Mouse (Mus musculus): ENCODE data around the gene Cbx4. TPM values are rescaled to one million over a fixed set of nuclear protein-coding genes. Genes with fewer than 3 reads are reported as not detected.

Cbx4 gene
- polyA plus RNA-seq, 1 experiment from 2014 or later = 15.2 TPM

DNA sequence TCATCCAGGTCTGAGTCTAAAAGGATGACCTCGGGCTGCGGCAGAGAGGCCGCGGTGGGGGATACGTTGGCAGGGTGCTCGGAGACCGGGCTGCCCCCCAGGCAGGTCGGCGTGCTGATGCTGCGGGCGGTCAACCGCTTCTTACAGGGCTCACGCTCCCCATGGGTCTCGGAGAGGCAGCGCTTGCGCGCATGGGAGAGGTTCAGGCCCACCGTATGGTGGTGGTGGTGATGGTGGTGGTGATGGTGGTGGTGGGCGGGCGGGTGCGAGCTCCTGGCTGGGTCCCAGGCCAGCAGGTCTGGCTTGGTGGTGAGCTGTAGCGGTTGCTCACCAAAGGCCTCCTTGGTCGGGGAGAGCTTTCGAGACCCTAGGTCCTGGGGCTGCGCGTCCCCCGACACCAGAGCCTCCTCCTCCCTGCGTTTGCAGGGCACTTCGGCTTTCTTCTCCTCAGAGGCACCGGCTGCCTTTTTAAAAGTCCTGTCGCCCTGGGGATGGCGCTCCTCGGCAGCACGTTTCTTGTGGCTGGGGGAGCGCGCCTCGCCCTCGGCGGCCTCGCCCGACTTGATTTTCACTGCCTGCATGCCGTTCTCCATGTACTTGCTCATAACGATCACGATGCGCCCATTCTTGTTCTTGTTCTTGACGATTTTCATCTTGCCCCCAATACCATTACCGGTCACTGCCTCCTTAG is 4.7 kb downstream of the Cbx4 start:
- 13% methylated on average over 43 of the region's 47 CpGs for WGBS
- peak overlapping the region; percentile 20 for H3K4me3 ChIP-seq
- H3K9ac ChIP-seq (replicated peaks) = peak overlapping the region; percentile 17; the same call in 1 of the 2 replicates
- peaks cover 72% of the 10 kb centered on the region for H3K4me1 ChIP-seq
- H3K27me3 ChIP-seq = peaks cover 48% of the 10 kb centered on the region
- no peak overlapping the region for H3K27ac ChIP-seq (replicated peaks)
- no peaks in the 10 kb centered on the region for H3K9me3 ChIP-seq
- H3K36me3 ChIP-seq = peaks cover 10% of the 10 kb centered on the region
- no peak for ATAC-seq (ENCODE audit: low FRiP score, low read depth)
- peak overlapping the region; percentile 29 for H3K4me2 ChIP-seq (replicated peaks)

GRCm38 (mm10) chr11:119080461-119081147 is 5.4 kb downstream of the Cbx4 start:
- Histone ChIP-seq H3K4me2 (replicated peaks) (peak overlapping the region; percentile 29), H3K27ac (replicated peaks) (no peak overlapping the region), H3K9me3 (no peaks in the 10 kb centered on the region), H3K27me3 (peaks cover 53% of the 10 kb centered on the region), H3K4me1 (peaks cover 72% of the 10 kb centered on the region), H3K36me3 (peaks cover 10% of the 10 kb centered on the region), H3K4me3 (peak overlapping the region; percentile 20), H3K9ac (replicated peaks) (peak overlapping the region; percentile 17; the same call in 1 of the 2 replicates)
- ATAC-seq (ENCODE audit: low FRiP score, low read depth) = no peak
- WGBS = 20% methylated on average over 33 of the region's 33 CpGs

DNA sequence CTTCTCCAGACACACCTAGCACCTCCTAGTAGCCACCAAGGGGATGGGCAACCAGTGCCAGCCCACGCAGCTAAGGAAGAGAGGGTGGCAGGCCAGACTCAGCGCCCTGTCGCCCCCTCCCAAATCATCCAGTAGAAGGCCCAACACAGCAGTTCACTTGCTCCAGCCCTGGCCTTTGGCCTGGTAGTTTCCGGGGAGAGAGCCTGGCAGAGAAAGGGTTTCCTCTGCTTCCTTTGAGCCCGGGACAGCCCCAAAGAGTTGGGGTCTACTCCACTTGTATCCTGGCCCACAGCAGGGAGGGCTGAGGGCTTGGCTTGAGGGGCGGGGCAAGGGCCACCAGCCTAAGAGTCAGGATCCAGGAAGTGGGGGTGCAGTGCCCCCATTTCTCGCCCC is 6.6 kb downstream of the Cbx4 start:
- H3K9ac ChIP-seq (replicated peaks) = peak overlapping the region; percentile 39
- peaks cover 10% of the 10 kb centered on the region for H3K36me3 ChIP-seq
- peak overlapping the region; percentile 73 for H3K27ac ChIP-seq (replicated peaks)
- H3K4me2 ChIP-seq (replicated peaks) = peak overlapping the region; percentile 46
- H3K4me1 ChIP-seq = peaks cover 66% of the 10 kb centered on the region
- no peaks in the 10 kb centered on the region for H3K9me3 ChIP-seq
- peak overlapping the region; percentile 10; the same call in 1 of the 2 replicates for H3K4me3 ChIP-seq
- ATAC-seq (ENCODE audit: low FRiP score, low read depth) = no peak
- WGBS = 20% methylated on average over 7 of the region's 7 CpGs
- peaks cover 59% of the 10 kb centered on the region for H3K27me3 ChIP-seq

DNA sequence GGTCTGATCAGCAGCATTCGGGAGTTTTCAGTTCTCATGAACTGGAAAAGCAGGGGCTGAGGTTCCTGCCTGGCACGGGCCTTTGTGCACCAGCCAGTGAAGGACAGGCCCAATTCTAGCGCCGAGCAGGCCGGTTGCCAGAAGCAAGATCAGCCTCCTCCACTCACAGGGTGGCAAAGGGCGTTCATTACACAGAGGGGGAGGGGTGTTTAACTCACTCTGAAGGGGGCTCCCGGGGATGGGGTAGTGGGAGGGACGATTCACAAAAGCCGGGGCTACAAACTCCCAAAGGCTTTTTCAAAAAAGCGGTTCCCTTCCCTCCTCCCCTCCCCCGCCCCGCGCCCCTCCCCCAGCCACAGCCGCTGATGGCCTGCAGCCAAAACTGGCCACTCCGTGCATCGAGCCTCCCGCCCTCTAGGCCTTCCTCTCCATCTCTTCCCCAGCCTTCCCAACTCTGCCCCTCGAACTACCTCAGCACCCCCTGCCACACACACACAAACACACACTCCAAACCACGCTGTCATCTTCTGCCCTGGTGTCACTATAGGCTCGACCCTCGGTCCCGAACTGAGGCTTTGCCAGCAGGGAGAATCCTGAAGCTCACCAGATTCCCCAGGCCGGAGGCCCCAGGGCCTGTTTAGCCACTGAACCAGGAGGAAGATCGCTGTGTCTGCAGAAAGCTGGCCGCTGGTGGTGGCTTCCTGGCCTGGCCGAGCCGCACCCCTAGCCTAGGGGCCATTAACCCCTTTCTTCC is 7.2 kb downstream of the Cbx4 start:
- H3K4me1 ChIP-seq = peaks cover 60% of the 10 kb centered on the region
- H3K4me2 ChIP-seq (replicated peaks) = peak overlapping the region; percentile 46
- WGBS = 4% methylated on average over 22 of the region's 27 CpGs
- H3K9me3 ChIP-seq = no peaks in the 10 kb centered on the region
- H3K4me3 ChIP-seq = peak overlapping the region; percentile 10; the same call in 1 of the 2 replicates
- H3K27me3 ChIP-seq = peaks cover 59% of the 10 kb centered on the region
- peak; percentile 81 for ATAC-seq (ENCODE audit: low FRiP score, low read depth)
- peaks cover 10% of the 10 kb centered on the region for H3K36me3 ChIP-seq
- peak overlapping the region; percentile 39 for H3K9ac ChIP-seq (replicated peaks)
- peak overlapping the region; percentile 76 for H3K27ac ChIP-seq (replicated peaks)

- Histone ChIP-seq H3K9me3 (no peaks in the 10 kb centered on the region), H3K4me2 (replicated peaks) (no peak overlapping the region), H3K9ac (replicated peaks) (no peak overlapping the region), H3K36me3 (peaks cover 10% of the 10 kb centered on the region), H3K27me3 (peaks cover 51% of the 10 kb centered on the region), H3K4me1 (peaks cover 52% of the 10 kb centered on the region), H3K27ac (replicated peaks) (0 out of 2 replicates have a peak overlapping the region, but pooled peaks have one; percentile 76), H3K4me3 (no peak overlapping the region)
- WGBS = 83% methylated on average over 4 of the region's 4 CpGs
- no peak for ATAC-seq (ENCODE audit: low FRiP score, low read depth)
These were observed 8.3 kb downstream of the Cbx4 start for GRCm38 (mm10) chr11:119077755-119078154.

GRCm38 (mm10) chr11:119075805-119076204 is 10.2 kb downstream of the Cbx4 start:
- Histone ChIP-seq H3K27ac (replicated peaks) (no peak overlapping the region), H3K4me3 (no peak overlapping the region), H3K36me3 (peaks cover under 1% of the 10 kb centered on the region; the same call in 1 of the 2 replicates)

GRCm38 (mm10) chr11:119073876-119074433 is 12.1 kb downstream of the Cbx4 start:
- H3K9me3 ChIP-seq = no peaks in the 10 kb centered on the region
- H3K9ac ChIP-seq (replicated peaks) = no peak overlapping the region
- H3K4me3 ChIP-seq = no peak overlapping the region
- H3K4me1 ChIP-seq = peaks cover 15% of the 10 kb centered on the region
- H3K36me3 ChIP-seq = no peaks in the 10 kb centered on the region
- no peak for ATAC-seq (ENCODE audit: low FRiP score, low read depth)
- peaks cover 30% of the 10 kb centered on the region for H3K27me3 ChIP-seq
- H3K27ac ChIP-seq (replicated peaks) = no peak overlapping the region
- 66% methylated on average over 6 of the region's 6 CpGs for WGBS
- H3K4me2 ChIP-seq (replicated peaks) = no peak overlapping the region

More at GRCm38 (mm10) chr11:119075805-119076204, 10.2 kb downstream of the Cbx4 start:
- Histone ChIP-seq H3K9ac (replicated peaks) (no peak overlapping the region), H3K4me2 (replicated peaks) (no peak overlapping the region), H3K27me3 (peaks cover 46% of the 10 kb centered on the region), H3K9me3 (no peaks in the 10 kb centered on the region), H3K4me1 (peaks cover 33% of the 10 kb centered on the region)
- WGBS = 91% methylated on average over 5 of the region's 5 CpGs
- ATAC-seq (ENCODE audit: low FRiP score, low read depth) = no peak

DNA sequence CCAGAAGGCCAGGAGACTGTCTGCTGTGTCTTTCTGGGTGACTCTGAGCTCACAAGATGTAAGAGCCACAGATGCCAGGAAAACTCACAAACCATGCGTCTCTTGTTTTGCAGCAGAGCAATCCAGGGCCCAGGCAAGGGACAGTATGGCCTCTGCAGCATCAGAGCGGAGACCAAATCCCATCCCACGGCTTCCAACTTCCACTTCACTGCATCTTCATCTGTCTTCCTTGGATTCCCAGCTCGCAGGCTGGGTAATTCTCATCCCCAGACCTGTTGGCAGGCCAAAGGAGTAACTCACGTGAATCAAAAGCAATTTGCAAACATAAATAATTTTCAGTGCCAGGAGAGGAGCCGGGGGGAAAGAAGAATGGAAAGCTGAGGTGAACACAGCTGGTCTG is 13.0 kb downstream of the Cbx4 start:
- no peak overlapping the region for H3K4me3 ChIP-seq
- WGBS = 64% methylated on average over 6 of the region's 6 CpGs
- no peak overlapping the region for H3K4me2 ChIP-seq (replicated peaks)
- no peak overlapping the region for H3K27ac ChIP-seq (replicated peaks)
- H3K4me1 ChIP-seq = peaks cover 6% of the 10 kb centered on the region
- H3K9ac ChIP-seq (replicated peaks) = no peak overlapping the region
- no peaks in the 10 kb centered on the region for H3K9me3 ChIP-seq
- no peak for ATAC-seq (ENCODE audit: low FRiP score, low read depth)
- peaks cover 30% of the 10 kb centered on the region for H3K27me3 ChIP-seq
- H3K36me3 ChIP-seq = no peaks in the 10 kb centered on the region

GRCm38 (mm10) chr11:119072239-119072638 is 13.8 kb downstream of the Cbx4 start:
- Histone ChIP-seq H3K4me2 (replicated peaks) (no peak overlapping the region), H3K9me3 (no peaks in the 10 kb centered on the region), H3K27me3 (peaks cover 30% of the 10 kb centered on the region), H3K27ac (replicated peaks) (no peak overlapping the region), H3K4me1 (0 out of 2 replicates have a peak, but pooled peaks cover 3% of the 10 kb centered on the region), H3K9ac (replicated peaks) (no peak overlapping the region; the same call in 1 of the 2 replicates), H3K4me3 (no peak overlapping the region), H3K36me3 (no peaks in the 10 kb centered on the region)
- 83% methylated on average over 7 of the region's 7 CpGs for WGBS
- no peak for ATAC-seq (ENCODE audit: low FRiP score, low read depth)

DNA sequence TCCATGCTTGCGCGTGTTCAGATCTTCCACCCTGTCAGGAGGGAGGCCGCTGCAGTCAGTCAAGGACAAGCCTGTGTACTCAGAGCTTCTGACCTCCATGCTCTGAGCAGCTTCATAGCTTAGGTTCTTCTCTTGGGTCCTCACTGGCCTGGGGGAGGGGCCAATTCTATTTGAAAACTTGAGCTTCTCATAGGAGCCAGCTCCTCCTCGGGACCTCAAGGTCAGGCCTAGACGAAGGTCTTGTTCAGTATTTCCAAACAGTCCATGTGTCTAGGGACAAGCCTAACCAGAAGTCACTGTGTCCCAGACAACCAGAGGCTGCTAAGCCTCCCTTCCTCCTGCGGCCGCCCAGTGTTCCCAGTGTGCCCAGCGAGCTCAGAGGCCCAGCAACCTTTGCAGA is 19.2 kb downstream of the Cbx4 start:
- Histone ChIP-seq H3K4me3 (no peak overlapping the region), H3K27ac (replicated peaks) (no peak overlapping the region), H3K9ac (replicated peaks) (no peak overlapping the region), H3K4me1 (0 out of 2 replicates have a peak, but pooled peaks cover 2% of the 10 kb centered on the region), H3K27me3 (peaks cover 41% of the 10 kb centered on the region), H3K9me3 (no peaks in the 10 kb centered on the region), H3K36me3 (no peaks in the 10 kb centered on the region), H3K4me2 (replicated peaks) (no peak overlapping the region)
- no peak for ATAC-seq (ENCODE audit: low FRiP score, low read depth)
- WGBS = 66% methylated on average over 8 of the region's 8 CpGs

GRCm38 (mm10) chr11:119059256-119059655 is 26.8 kb downstream of the Cbx4 start:
- no peak overlapping the region for H3K4me2 ChIP-seq (replicated peaks)
- H3K4me3 ChIP-seq = no peak overlapping the region
- 7% methylated on average over 3 of the region's 3 CpGs for WGBS
- no peak overlapping the region for H3K9ac ChIP-seq (replicated peaks)
- H3K36me3 ChIP-seq = no peaks in the 10 kb centered on the region
- no peaks in the 10 kb centered on the region for H3K9me3 ChIP-seq
- no peak overlapping the region for H3K27ac ChIP-seq (replicated peaks)
- ATAC-seq (ENCODE audit: low FRiP score, low read depth) = no peak
- H3K4me1 ChIP-seq = peaks cover 41% of the 10 kb centered on the region
- peaks cover 91% of the 10 kb centered on the region for H3K27me3 ChIP-seq
